Mouse (Mus musculus) midbrain, embryonic 13.5 days (tissue): ENCODE measurements around the gene Ncs1. TPM values are rescaled to one million over a fixed set of nuclear protein-coding genes. Genes with fewer than 3 reads are reported as not detected.

Experiments
- ATAC-seq: fragments of 200-750 bp; cut with Nextera tagmentation; 2 replicates; pipeline ENCODE4 v1.8.0; 2017; ENCODE audit warnings: mild to moderate bottlenecking, moderate TSS enrichment, moderate library complexity
- H3K27ac ChIP-seq: fragments of 300-500 bp; sonication (generic); 2 replicates; pipeline ENCODE4 v1.5.1; 2015; ENCODE audit warnings: inconsistent platforms, mild to moderate bottlenecking, moderate library complexity
- H3K27me3 ChIP-seq: fragments of 300-500 bp; sonication (generic); 2 replicates; pipeline ENCODE4 v1.6.1; 2015; ENCODE audit warnings: mild to moderate bottlenecking, inconsistent platforms
- H3K36me3 ChIP-seq: fragments of 300-500 bp; sonication (generic); 2 replicates; pipeline ENCODE4 v1.6.1; 2015; ENCODE audit warnings: mild to moderate bottlenecking, inconsistent platforms
- H3K4me1 ChIP-seq: fragments of 300-500 bp; sonication (generic); replicated peaks from 2 replicates; pipeline ENCODE4 v1.6.1; 2015; ENCODE audit warnings: inconsistent platforms
- H3K4me2 ChIP-seq: fragments of 300-500 bp; sonication (generic); replicated peaks from 2 replicates; pipeline ENCODE4 v1.6.1; 2015; ENCODE audit warnings: moderate library complexity, mild to moderate bottlenecking, inconsistent platforms
- H3K4me3 ChIP-seq: fragments of 300-500 bp; sonication (generic); replicated peaks from 2 replicates; pipeline ENCODE4 v1.5.1; 2015; ENCODE audit warnings: mild to moderate bottlenecking, inconsistent platforms
- H3K9ac ChIP-seq: fragments of 300-500 bp; sonication (generic); replicated peaks from 2 replicates; pipeline ENCODE4 v1.6.1; 2015; ENCODE audit warnings: mild to moderate bottlenecking, inconsistent platforms
- H3K9me3 ChIP-seq: fragments of 300-500 bp; sonication (generic); 2 replicates; pipeline ENCODE4 v1.6.1; 2016; ENCODE audit warnings: mild to moderate bottlenecking, inconsistent platforms
- WGBS: fragments of 180-500 bp; shearing (Covaris S2); methylation state at CpG from one replicate; pipeline ENCODE4 v1.1.7; 2015; 5-methylcytosine and 5-hydroxymethylcytosine counted together
- polyA plus RNA-seq: library from polyadenylated mRNA; unstranded; fragments of >200 nt; fragmentation: Nextera tagmentation; extraction: Ambion mirVana; gene quantifications from 2 replicates; pipeline ENCODE4 v1.2.1, GENCODE M21; 2015

Ncs1 gene
- polyA plus RNA-seq, 1 experiment from 2014 or later = 116 TPM

- no peaks in the 10 kb centered on the region for H3K27me3 ChIP-seq
- H3K4me3 ChIP-seq = no peak overlapping the region
- H3K4me2 ChIP-seq = peak overlapping the region; percentile 16; the same call in 1 of the 2 replicates
- H3K36me3 ChIP-seq = peaks cover 66% of the 10 kb centered on the region
- peak overlapping the region; percentile 63; the same call in 1 of the 2 replicates for H3K27ac ChIP-seq
- peaks cover 53% of the 10 kb centered on the region for H3K4me1 ChIP-seq
- 42% methylated on average over 3 of the region's 3 CpGs for WGBS
- 0 out of 2 replicates have a peak, but pooled peaks have one; percentile 19 for ATAC-seq
- H3K9ac ChIP-seq = no peak overlapping the region
- no peaks in the 10 kb centered on the region for H3K9me3 ChIP-seq
Observed at GRCm38 (mm10) chr2:31211204-31211603, 34.4 kb upstream of the Ncs1 start.

GRCm38 (mm10) chr2:31214211-31214796 is 31.3 kb upstream of the Ncs1 start:
- no peaks in the 10 kb centered on the region for H3K9me3 ChIP-seq
- H3K4me3 ChIP-seq = no peak overlapping the region
- peak; percentile 41; the same call in 1 of the 2 replicates for ATAC-seq
- H3K4me2 ChIP-seq = no peak overlapping the region
- peaks cover 33% of the 10 kb centered on the region for H3K4me1 ChIP-seq
- no peak overlapping the region for H3K9ac ChIP-seq
- H3K27me3 ChIP-seq = no peaks in the 10 kb centered on the region
- WGBS = 77% methylated on average over 16 of the region's 16 CpGs
- peaks cover 60% of the 10 kb centered on the region for H3K36me3 ChIP-seq
- no peak overlapping the region; the same call in 1 of the 2 replicates for H3K27ac ChIP-seq

- WGBS = 86% methylated on average over 3 of the region's 3 CpGs
- no peak overlapping the region for H3K9ac ChIP-seq
- peaks cover 31% of the 10 kb centered on the region for H3K36me3 ChIP-seq
- H3K27ac ChIP-seq = no peak overlapping the region
- H3K4me1 ChIP-seq = peaks cover 11% of the 10 kb centered on the region; the same call in 1 of the 2 replicates
- no peaks in the 10 kb centered on the region for H3K9me3 ChIP-seq
- ATAC-seq = no peak
- no peaks in the 10 kb centered on the region for H3K27me3 ChIP-seq
- H3K4me3 ChIP-seq = no peak overlapping the region
- no peak overlapping the region for H3K4me2 ChIP-seq
Observed at GRCm38 (mm10) chr2:31218611-31219010, 27.0 kb upstream of the Ncs1 start.

GRCm38 (mm10) chr2:31219470-31219869 is 26.2 kb upstream of the Ncs1 start:
- Histone ChIP-seq H3K36me3 (peaks cover 25% of the 10 kb centered on the region), H3K4me2 (no peak overlapping the region), H3K9ac (no peak overlapping the region), H3K4me1 (0 out of 2 replicates have a peak, but pooled peaks cover 3% of the 10 kb centered on the region), H3K27me3 (no peaks in the 10 kb centered on the region), H3K9me3 (no peaks in the 10 kb centered on the region), H3K4me3 (no peak overlapping the region), H3K27ac (no peak overlapping the region)
- WGBS = 93% methylated on average over 6 of the region's 6 CpGs
- ATAC-seq = no peak

GRCm38 (mm10) chr2:31220844-31221243 is 24.8 kb upstream of the Ncs1 start:
- Histone ChIP-seq H3K27ac (no peak overlapping the region), H3K4me3 (no peak overlapping the region), H3K9me3 (0 out of 2 replicates have a peak, but pooled peaks cover 4% of the 10 kb centered on the region), H3K4me2 (no peak overlapping the region), H3K27me3 (no peaks in the 10 kb centered on the region), H3K4me1 (no peaks in the 10 kb centered on the region), H3K9ac (no peak overlapping the region), H3K36me3 (peaks cover 13% of the 10 kb centered on the region)
- WGBS = 73% methylated on average over 7 of the region's 7 CpGs
- no peak for ATAC-seq

- WGBS = 89% methylated on average over 5 of the region's 5 CpGs
- Histone ChIP-seq H3K4me2 (no peak overlapping the region), H3K4me3 (no peak overlapping the region), H3K9me3 (peaks cover 9% of the 10 kb centered on the region), H3K9ac (no peak overlapping the region), H3K27me3 (no peaks in the 10 kb centered on the region), H3K36me3 (peaks cover 6% of the 10 kb centered on the region; the same call in 1 of the 2 replicates), H3K27ac (no peak overlapping the region), H3K4me1 (no peaks in the 10 kb centered on the region)
- ATAC-seq = no peak
Observed at GRCm38 (mm10) chr2:31221582-31221981, 24.0 kb upstream of the Ncs1 start.

- 60% methylated on average over 1 of the region's 1 CpGs for WGBS
Observed at GRCm38 (mm10) chr2:31228768-31229311, 16.8 kb upstream of the Ncs1 start.

GRCm38 (mm10) chr2:31239203-31239696 is 6.4 kb upstream of the Ncs1 start:
- ATAC-seq = no peak
- WGBS = 35% methylated on average over 23 of the region's 23 CpGs
- Histone ChIP-seq H3K4me2 (peak overlapping the region; percentile 35), H3K36me3 (no peaks in the 10 kb centered on the region), H3K9ac (no peak overlapping the region), H3K27me3 (peaks cover 25% of the 10 kb centered on the region; the same call in 1 of the 2 replicates), H3K4me1 (peaks cover 9% of the 10 kb centered on the region), H3K27ac (no peak overlapping the region), H3K9me3 (no peaks in the 10 kb centered on the region), H3K4me3 (peak overlapping the region; percentile 13; the same call in 1 of the 2 replicates)

More at GRCm38 (mm10) chr2:31228768-31229311, 16.8 kb upstream of the Ncs1 start:
- no peaks in the 10 kb centered on the region for H3K36me3 ChIP-seq
- no peak overlapping the region for H3K27ac ChIP-seq
- no peak overlapping the region for H3K9ac ChIP-seq
- H3K4me1 ChIP-seq = no peaks in the 10 kb centered on the region
- H3K9me3 ChIP-seq = peaks cover 9% of the 10 kb centered on the region
- H3K4me3 ChIP-seq = no peak overlapping the region
- H3K4me2 ChIP-seq = no peak overlapping the region
- H3K27me3 ChIP-seq = no peaks in the 10 kb centered on the region
- no peak for ATAC-seq

- H3K4me2 ChIP-seq = peak overlapping the region; percentile 35; the same call in 1 of the 2 replicates
- peaks cover 30% of the 10 kb centered on the region for H3K27me3 ChIP-seq
- no peaks in the 10 kb centered on the region for H3K36me3 ChIP-seq
- no peaks in the 10 kb centered on the region for H3K9me3 ChIP-seq
- H3K4me3 ChIP-seq = no peak overlapping the region
- H3K9ac ChIP-seq = no peak overlapping the region
- 88% methylated on average over 6 of the region's 6 CpGs for WGBS
- H3K4me1 ChIP-seq = peaks cover 15% of the 10 kb centered on the region
- no peak for ATAC-seq
- H3K27ac ChIP-seq = no peak overlapping the region
Observed at GRCm38 (mm10) chr2:31239833-31240232, 5.8 kb upstream of the Ncs1 start.

GRCm38 (mm10) chr2:31241639-31242038 is 4.0 kb upstream of the Ncs1 start:
- Histone ChIP-seq H3K27ac (no peak overlapping the region), H3K27me3 (peaks cover 32% of the 10 kb centered on the region), H3K4me3 (no peak overlapping the region), H3K9me3 (no peaks in the 10 kb centered on the region), H3K4me2 (no peak overlapping the region), H3K4me1 (peaks cover 22% of the 10 kb centered on the region), H3K36me3 (no peaks in the 10 kb centered on the region), H3K9ac (no peak overlapping the region)
- 9% methylated on average over 7 of the region's 7 CpGs for WGBS
- no peak for ATAC-seq

- WGBS = 90% methylated on average over 8 of the region's 8 CpGs
Observed at GRCm38 (mm10) chr2:31244216-31244615, 1.4 kb upstream of the Ncs1 start.

GRCm38 (mm10) chr2:31245051-31245450 is 572 bp upstream of the Ncs1 start:
- Histone ChIP-seq H3K9me3 (no peaks in the 10 kb centered on the region), H3K4me1 (peaks cover 51% of the 10 kb centered on the region), H3K4me2 (peak overlapping the region; percentile 88), H3K27me3 (peaks cover 32% of the 10 kb centered on the region), H3K9ac (peak overlapping the region; percentile 98), H3K36me3 (peaks cover 17% of the 10 kb centered on the region), H3K27ac (peak overlapping the region; percentile 87), H3K4me3 (peak overlapping the region; percentile 96)
- peak; percentile 3; the same call in 1 of the 2 replicates for ATAC-seq
- 10% methylated on average over 5 of the region's 5 CpGs for WGBS

More at GRCm38 (mm10) chr2:31244216-31244615, 1.4 kb upstream of the Ncs1 start:
- H3K27me3 ChIP-seq = peaks cover 32% of the 10 kb centered on the region
- ATAC-seq = no peak
- no peak overlapping the region for H3K4me3 ChIP-seq
- H3K4me2 ChIP-seq = peak overlapping the region; percentile 88; the same call in 1 of the 2 replicates
- no peaks in the 10 kb centered on the region for H3K9me3 ChIP-seq
- H3K27ac ChIP-seq = no peak overlapping the region
- H3K4me1 ChIP-seq = peaks cover 47% of the 10 kb centered on the region
- H3K36me3 ChIP-seq = peaks cover 12% of the 10 kb centered on the region
- H3K9ac ChIP-seq = no peak overlapping the region
